Mouse (Mus musculus) cerebral cortex, adult 2 months (tissue): ENCODE data around the gene Prr22.

ENCODE experiments used
- WGBS: fragments of 180-500 bp; shearing (Covaris S2); methylation state at CpG from one replicate; pipeline ENCODE4 v1.1.7; 2018; 5-methylcytosine and 5-hydroxymethylcytosine counted together

Gene Prr22

GRCm38 (mm10) chr17:56805784-56806183 is 35.7 kb downstream of the Prr22 start:
- 91% methylated on average over 1 of the region's 1 CpGs for WGBS

- WGBS: 6% methylated on average over 9 of the region's 9 CpGs
Measured at GRCm38 (mm10) chr17:56808518-56808917, 38.5 kb downstream of the Prr22 start.

GRCm38 (mm10) chr17:56810245-56810644 is 40.2 kb downstream of the Prr22 start:
- WGBS: 28% methylated on average over 3 of the region's 3 CpGs

GRCm38 (mm10) chr17:56814316-56815056 is 44.4 kb downstream of the Prr22 start:
- WGBS: 12% methylated on average over 24 of the region's 24 CpGs

GRCm38 (mm10) chr17:56815057-56815345 is 45.0 kb downstream of the Prr22 start:
- WGBS: 57% methylated on average over 3 of the region's 3 CpGs

- WGBS: 53% methylated on average over 11 of the region's 11 CpGs
Measured at GRCm38 (mm10) chr17:56818067-56818636, 48.1 kb downstream of the Prr22 start.

- 61% methylated on average over 6 of the region's 6 CpGs for WGBS
Measured at GRCm38 (mm10) chr17:56819032-56819545, 49.0 kb downstream of the Prr22 start.

- 56% methylated on average over 8 of the region's 8 CpGs for WGBS
Measured at GRCm38 (mm10) chr17:56819694-56820111, 49.7 kb downstream of the Prr22 start.
